Mouse (Mus musculus) intestine, postnatal 0 days (tissue): ENCODE measurements around the gene Gm7879. TPM values are rescaled to one million over a fixed set of nuclear protein-coding genes. Genes with fewer than 3 reads are reported as not detected.
A peak's percentile ranks its signal among the peaks of the same experiment; 100 is the strongest.
"Not testable (repeated sequence)": the region's sequence is repeated elsewhere in the genome, so short reads cannot be mapped to it uniquely, and the experiment has no call there.

ENCODE experiments used
- ATAC-seq: fragments of 200-750 bp; cut with Nextera tagmentation; 2 replicates; pipeline ENCODE4 v1.8.0; 2017; ENCODE audit warnings: mild to moderate bottlenecking, moderate TSS enrichment, moderate library complexity
- H3K27ac ChIP-seq: fragments of 300-500 bp; sonication (generic); 2 replicates; pipeline ENCODE4 v1.5.1; 2014; ENCODE audit warnings: mild to moderate bottlenecking, low read depth, low read length, moderate library complexity
- H3K27me3 ChIP-seq: fragments of 300-500 bp; sonication (generic); replicated peaks from 2 replicates; pipeline ENCODE4 v1.6.1; 2014; ENCODE audit warnings: low read length, mixed read lengths; ENCODE audit not compliant: control insufficient read depth, insufficient read depth
- H3K36me3 ChIP-seq: fragments of 300-500 bp; sonication (generic); 2 replicates; pipeline ENCODE4 v1.6.1; 2014; ENCODE audit warnings: mild to moderate bottlenecking, moderate library complexity; ENCODE audit not compliant: control insufficient read depth, insufficient read depth
- H3K4me1 ChIP-seq: fragments of 300-500 bp; sonication (generic); replicated peaks from 2 replicates; pipeline ENCODE4 v1.6.1; 2014; ENCODE audit warnings: antibody characterized with exemption, low read length, mixed read lengths; ENCODE audit not compliant: control insufficient read depth, insufficient read depth
- H3K4me2 ChIP-seq: fragments of 300-500 bp; sonication (generic); replicated peaks from 2 replicates; pipeline ENCODE4 v1.6.1; 2014; ENCODE audit warnings: low read depth, mild to moderate bottlenecking, moderate library complexity
- H3K4me3 ChIP-seq: fragments of 300-500 bp; sonication (generic); 2 replicates; pipeline ENCODE4 v1.5.1; 2014; ENCODE audit warnings: low read depth, low read length
- H3K9ac ChIP-seq: fragments of 300-500 bp; sonication (generic); 2 replicates; pipeline ENCODE4 v1.6.1; 2014; ENCODE audit warnings: mild to moderate bottlenecking, low read depth, low read length
- H3K9me3 ChIP-seq: fragments of 300-500 bp; sonication (generic); 2 replicates; pipeline ENCODE4 v1.6.1; 2016; ENCODE audit warnings: mixed run types; ENCODE audit not compliant: control insufficient read depth
- CTCF ChIP-seq: sonication (generic); IDR thresholded peaks from 2 replicates; pipeline ENCODE4 v1.5.1; 2016; ENCODE audit warnings: low read depth, mild to moderate bottlenecking, control low read depth, antibody characterized with exemption, moderate library complexity
- WGBS: fragments of 180-500 bp; shearing (Covaris S2); extraction: QIAGEN DNeasy Blood & Tissue Kit; methylation state at CpG from one replicate; pipeline ENCODE4 v1.1.7; 2014; 5-methylcytosine and 5-hydroxymethylcytosine counted together
- polyA plus RNA-seq: library from polyadenylated mRNA; unstranded; fragments of >200 nt; fragmentation: Nextera tagmentation; extraction: Ambion mirVana; gene quantifications from 2 replicates; pipeline ENCODE4 v1.2.1, GENCODE M21; 2015

The Gm7879 gene
- 0.47 and 0.61 TPM in 2 replicates for polyA plus RNA-seq

DNA sequence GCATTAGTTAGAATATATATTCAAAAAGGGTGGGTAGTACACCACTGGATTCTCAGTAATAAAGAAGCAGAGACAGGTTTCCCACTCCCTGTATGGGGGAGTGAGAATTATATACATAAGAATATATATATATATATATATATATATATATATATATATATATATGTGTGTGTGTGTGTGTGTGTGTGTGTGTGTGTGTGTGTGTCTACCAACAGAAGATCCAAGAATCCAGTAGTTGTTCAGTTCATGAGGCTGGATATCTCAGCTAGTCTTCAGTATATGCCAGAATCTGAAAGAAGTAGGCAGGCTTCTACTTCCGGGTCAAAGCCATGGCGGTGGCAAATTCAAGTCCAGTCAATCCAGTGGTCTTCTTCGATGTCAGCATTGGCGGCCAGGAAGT is at the start of gene Gm7879:
Gene Gm7879, plus strand, starts transcription at position 301 of the 400 bp plus-strand sequence.
- H3K4me2 ChIP-seq, H3K36me3 ChIP-seq, H3K9me3 ChIP-seq, H3K9ac ChIP-seq, H3K27me3 ChIP-seq, H3K4me3 ChIP-seq, H3K27ac ChIP-seq, H3K4me1 ChIP-seq, ATAC-seq: not testable (repeated sequence)
- 92% methylated on average over 4 of the region's 4 CpGs for WGBS

- no peak overlapping the region for H3K9ac ChIP-seq
- peak; percentile 68 for ATAC-seq
- H3K36me3 ChIP-seq = no peaks in the 10 kb centered on the region
- TF ChIP-seq CTCF = no peak
- peaks cover 4% of the 10 kb centered on the region for H3K4me1 ChIP-seq
- no peaks in the 10 kb centered on the region for H3K27me3 ChIP-seq
- 28% methylated on average over 6 of the region's 6 CpGs for WGBS
- H3K4me3 ChIP-seq = no peak overlapping the region
- H3K4me2 ChIP-seq = no peak overlapping the region
- 0 out of 2 replicates have a peak overlapping the region, but pooled peaks have one; percentile 21 for H3K27ac ChIP-seq
- H3K9me3 ChIP-seq = no peaks in the 10 kb centered on the region
Measured at GRCm38 (mm10) chr5:43863642-43864041, 49.3 kb upstream of the Gm7879 start.

DNA sequence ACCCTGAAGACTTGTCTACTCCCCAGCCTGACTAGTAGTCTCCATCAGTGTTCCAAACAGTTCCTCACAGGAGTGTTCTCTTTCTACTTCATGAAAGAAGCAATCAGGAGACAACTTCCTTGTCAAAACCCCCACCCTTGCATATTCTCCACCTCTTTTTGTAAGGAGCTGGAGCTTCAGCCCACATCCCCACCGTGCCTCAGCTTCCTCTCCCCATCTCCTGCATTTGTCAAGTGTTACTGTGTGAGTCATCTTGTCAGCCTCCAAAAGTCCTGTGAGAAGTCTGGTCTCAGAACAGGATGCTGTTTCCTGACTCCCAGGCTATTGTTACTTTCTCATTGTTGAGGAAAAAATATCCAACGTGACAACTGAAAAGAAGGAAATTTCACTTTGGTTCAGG is 47.6 kb upstream of the Gm7879 start:
- H3K4me2 ChIP-seq = no peak overlapping the region
- H3K4me3 ChIP-seq = no peak overlapping the region
- no peaks in the 10 kb centered on the region for H3K27me3 ChIP-seq
- no peak for TF ChIP-seq CTCF
- no peak overlapping the region for H3K27ac ChIP-seq
- 70% methylated on average over 2 of the region's 2 CpGs for WGBS
- no peaks in the 10 kb centered on the region for H3K9me3 ChIP-seq
- peaks cover 7% of the 10 kb centered on the region for H3K4me1 ChIP-seq
- no peaks in the 10 kb centered on the region for H3K36me3 ChIP-seq
- H3K9ac ChIP-seq = no peak overlapping the region
- ATAC-seq = no peak

GRCm38 (mm10) chr5:43868253-43868652 is 44.7 kb upstream of the Gm7879 start, which contains the start of gene Cd38:
Gene Cd38, plus strand, starts transcription at chr5:43868553.
- H3K36me3 ChIP-seq = no peaks in the 10 kb centered on the region
- no peak for TF ChIP-seq CTCF
- no peak for ATAC-seq

GRCm38 (mm10) chr5:43868711-43869600 is 44.0 kb upstream of the Gm7879 start:
- no peaks in the 10 kb centered on the region for H3K27me3 ChIP-seq
- no peak for TF ChIP-seq CTCF
- H3K9me3 ChIP-seq = no peaks in the 10 kb centered on the region
- H3K4me3 ChIP-seq = peak overlapping the region; percentile 43
- H3K9ac ChIP-seq = peak overlapping the region; percentile 58
- peak overlapping the region; percentile 60 for H3K27ac ChIP-seq
- peak overlapping the region; percentile 78 for H3K4me2 ChIP-seq
- H3K4me1 ChIP-seq = peaks cover 6% of the 10 kb centered on the region; the same call in 1 of the 2 replicates
- no peaks in the 10 kb centered on the region for H3K36me3 ChIP-seq
- WGBS = 8% methylated on average over 28 of the region's 28 CpGs
- peak; percentile 58 for ATAC-seq

More at GRCm38 (mm10) chr5:43868253-43868652, 44.7 kb upstream of the Gm7879 start, which contains the start of gene Cd38:
- peak within 1 kb of the TSS; percentile 43 for H3K4me3 ChIP-seq
- peak within 1 kb of the TSS; percentile 78 for H3K4me2 ChIP-seq
- H3K4me1 ChIP-seq = peaks cover 6% of the 10 kb centered on the region; the same call in 1 of the 2 replicates
- no peaks in the 10 kb centered on the region for H3K27me3 ChIP-seq
- H3K27ac ChIP-seq = peak within 1 kb of the TSS; percentile 60
- no peaks in the 10 kb centered on the region for H3K9me3 ChIP-seq
- H3K9ac ChIP-seq = peak within 1 kb of the TSS; percentile 58

- H3K27me3 ChIP-seq = no peaks in the 10 kb centered on the region
- no peak overlapping the region for H3K4me2 ChIP-seq
- peaks cover 6% of the 10 kb centered on the region; the same call in 1 of the 2 replicates for H3K4me1 ChIP-seq
- no peak overlapping the region for H3K4me3 ChIP-seq
- no peaks in the 10 kb centered on the region for H3K36me3 ChIP-seq
- no peaks in the 10 kb centered on the region for H3K9me3 ChIP-seq
- 72% methylated on average over 1 of the region's 1 CpGs for WGBS
- no peak overlapping the region for H3K27ac ChIP-seq
- no peak overlapping the region for H3K9ac ChIP-seq
- TF ChIP-seq CTCF = no peak
- ATAC-seq = no peak
Measured at GRCm38 (mm10) chr5:43871845-43872244, 41.1 kb upstream of the Gm7879 start.
